Mouse (Mus musculus): Measurements from ENCODE around the gene Hspb9. TPM values are rescaled to one million over a fixed set of nuclear protein-coding genes. Genes with fewer than 3 reads are reported as not detected.

The Hspb9 gene
- total RNA-seq, 4 experiments from 2014 or later, result 0.37 TPM; not detected in 3

DNA sequence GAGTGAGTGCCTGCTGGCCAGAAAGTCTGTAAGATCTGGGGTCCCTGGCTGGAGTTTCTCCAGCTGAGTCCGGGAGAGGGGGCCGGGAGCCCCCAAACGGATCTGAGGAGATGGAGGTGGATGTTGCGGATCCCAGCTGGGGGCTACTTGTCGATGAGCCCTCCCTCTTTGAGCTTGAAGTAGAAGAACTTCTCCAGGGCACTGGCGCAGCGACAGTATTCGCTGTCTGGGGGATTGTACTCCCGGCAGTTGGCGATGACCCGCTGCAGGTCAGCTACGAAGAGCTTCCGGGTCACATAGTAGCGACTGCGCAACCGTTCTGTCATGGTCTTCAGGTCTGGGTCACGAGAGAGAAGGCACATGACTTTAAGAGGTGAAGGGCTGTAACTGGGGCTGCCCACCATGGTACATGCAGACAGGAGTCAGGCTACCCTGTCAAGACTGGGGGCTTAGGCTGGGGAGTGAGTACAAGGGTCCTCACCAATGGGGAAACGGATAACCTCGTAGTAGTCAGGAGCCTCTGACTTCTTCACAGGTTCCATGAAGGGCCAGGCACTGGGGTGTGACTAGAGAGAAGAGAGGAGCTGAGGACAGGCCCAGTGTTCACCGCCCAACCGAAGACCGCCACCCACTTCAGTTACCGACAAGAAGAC is 8.4 kb upstream of the Hspb9 start:
- no peak for DNase-seq (ENCODE audit: low spot score)

DNA sequence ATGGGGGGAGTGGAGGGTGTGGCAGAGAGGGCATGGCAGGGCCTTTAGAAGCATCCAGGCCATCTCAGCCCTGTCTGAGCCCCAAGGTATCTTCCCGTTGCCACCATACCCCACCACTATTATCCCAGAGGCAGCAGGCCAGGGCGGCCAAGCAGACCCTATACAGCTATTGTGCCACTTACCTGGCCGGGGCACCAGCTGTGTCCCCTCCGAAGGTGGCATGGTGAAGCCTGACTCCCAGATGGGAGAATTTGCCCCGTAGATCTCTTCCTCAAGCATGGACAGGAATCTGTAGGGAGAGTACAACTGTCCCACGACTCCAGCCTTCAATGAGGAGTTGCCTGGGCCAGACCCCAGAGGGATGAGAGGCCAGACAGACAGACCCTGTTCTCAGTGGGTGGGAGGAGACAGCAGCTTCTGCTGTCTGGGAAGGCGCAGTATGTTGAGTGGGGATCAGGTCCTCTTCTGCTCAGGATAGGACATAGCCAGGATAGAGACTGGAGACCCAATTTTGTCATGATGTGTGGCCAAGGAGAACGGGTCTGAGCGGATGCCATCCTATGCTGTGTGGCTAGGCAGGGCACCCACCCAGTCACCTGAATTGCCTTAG is 4.3 kb upstream of the Hspb9 start:
- DNase-seq (ENCODE audit: low spot score), result no peak

DNA sequence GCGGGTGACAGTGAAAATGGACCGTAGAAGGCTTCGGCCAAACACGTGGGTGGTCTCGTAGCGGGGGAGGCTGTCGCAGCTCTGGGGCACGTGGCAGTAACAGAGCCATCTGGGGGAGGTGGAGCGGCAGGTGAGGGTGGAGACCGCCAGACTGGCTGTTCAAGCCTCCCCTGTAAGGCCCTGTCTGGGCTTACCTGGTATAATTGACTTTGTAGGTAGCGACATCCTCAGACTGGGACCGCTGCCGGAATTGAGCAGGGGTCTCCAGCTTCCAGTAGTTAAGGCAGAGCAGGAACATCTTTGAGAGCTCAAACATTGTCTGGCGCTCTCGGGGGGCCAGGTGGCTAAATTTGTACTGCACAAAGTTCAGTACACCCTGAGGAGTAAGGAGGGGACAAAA is 3.1 kb upstream of the Hspb9 start:
- no peak for DNase-seq (ENCODE audit: low spot score)

DNA sequence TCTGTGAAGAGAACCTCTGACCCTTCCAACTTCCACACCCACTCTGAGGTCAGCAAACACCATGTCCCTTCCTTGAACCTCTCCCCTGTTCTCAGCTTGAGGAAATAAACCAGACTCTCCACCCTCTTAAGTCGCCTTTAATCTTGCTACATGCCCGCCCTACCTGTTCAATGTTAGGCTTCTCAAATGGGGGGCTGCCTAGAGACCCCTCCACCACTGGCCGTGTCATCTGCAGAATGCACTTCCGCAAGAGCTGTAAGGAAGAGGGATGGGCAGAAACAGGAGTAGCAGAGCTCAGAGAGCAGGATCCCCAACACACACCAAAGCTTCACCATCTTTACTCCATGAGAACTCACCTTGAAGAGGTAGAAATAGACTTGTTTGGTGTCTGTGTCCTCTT is 2.7 kb upstream of the Hspb9 start:
- DNase-seq (ENCODE audit: low spot score), result no peak

DNA sequence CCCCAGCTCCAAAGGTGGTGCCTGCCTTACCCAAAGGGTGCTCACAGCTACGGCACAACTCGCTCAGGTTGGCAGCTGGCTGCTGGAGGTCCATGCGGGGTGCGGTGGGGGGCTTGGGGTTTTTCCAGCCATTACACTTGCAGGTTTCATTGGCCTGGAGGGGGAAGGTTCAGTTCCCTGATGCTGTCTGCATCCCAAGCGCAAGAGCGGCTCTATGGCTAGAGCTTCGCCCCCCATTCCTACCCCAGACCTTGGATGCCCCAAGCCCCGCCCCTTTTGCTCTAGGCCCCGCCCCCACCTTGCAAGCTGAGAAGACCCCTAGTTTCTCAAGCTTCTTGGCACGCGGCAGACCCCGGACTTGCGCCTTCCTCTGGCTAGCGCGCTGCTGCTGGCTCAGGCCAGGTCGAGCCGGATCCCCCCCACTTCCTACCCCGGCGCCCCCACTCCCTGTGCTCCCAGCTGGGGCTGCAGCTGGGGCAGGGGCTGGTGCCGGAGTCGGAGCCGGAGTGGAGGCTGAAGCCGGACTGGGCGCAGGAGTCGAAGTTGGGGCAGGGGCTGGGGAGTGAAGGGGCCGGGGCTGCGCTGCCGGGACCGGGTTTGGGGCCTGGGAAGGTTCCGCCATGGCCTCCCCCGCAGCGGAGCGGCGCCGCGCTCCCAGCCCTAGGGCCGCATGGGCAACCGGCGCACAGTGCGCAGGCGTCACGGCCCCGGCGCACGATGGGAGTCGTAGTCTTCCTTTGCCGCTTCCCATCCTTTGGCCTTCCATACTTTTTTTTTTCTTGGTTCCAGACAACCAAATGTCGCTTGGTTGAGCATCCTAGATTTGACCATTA is 1.7 kb upstream of the Hspb9 start, which contains the start of gene Kat2a:
Gene Kat2a (minus strand): TSS at position 683 of the 833 bp plus-strand sequence.
- DNase-seq (ENCODE audit: low spot score), result peak; percentile 82

DNA sequence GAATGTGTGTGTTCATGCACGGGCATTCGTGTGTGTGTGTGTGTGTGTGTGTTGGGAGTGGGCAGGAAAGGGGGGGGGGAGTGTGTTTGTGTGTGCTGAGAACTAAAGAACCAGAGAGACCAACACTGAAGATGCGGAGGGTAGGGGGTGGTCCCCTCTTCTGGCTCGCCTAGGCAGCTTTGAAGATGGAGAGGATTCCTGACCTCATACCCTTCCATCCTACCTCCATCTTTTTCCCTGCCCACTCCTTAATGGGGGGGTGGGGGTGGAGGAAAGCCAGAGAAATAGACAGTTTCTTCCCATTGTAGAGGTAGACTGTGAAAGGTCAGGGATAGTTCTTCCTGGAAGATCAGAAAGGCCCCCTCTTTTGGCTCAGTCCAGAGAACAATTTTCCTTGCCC is 476 bp upstream of the Hspb9 start:
- DNase-seq (ENCODE audit: low spot score), result no peak

DNA sequence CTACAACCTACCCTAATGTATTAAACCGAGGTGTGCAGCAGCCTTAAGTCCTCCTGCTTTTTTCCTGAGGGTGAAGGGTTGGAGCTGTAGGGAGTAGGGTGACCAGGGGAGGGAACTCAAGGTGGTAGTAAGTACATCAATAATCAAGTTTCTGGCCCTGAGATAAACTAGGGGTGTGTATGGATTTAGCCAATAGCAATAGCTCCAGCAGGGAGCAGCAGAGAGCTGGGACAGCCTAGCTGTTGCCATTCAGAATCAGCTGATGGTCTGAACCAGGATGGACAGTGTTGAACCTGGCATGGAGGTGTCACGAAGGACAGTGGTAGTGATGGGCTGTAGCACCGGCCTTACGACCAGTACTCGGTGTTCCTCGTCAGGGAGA is 875 bp downstream of the Hspb9 start:
- peak; percentile 86 for DNase-seq (ENCODE audit: low spot score)

DNA sequence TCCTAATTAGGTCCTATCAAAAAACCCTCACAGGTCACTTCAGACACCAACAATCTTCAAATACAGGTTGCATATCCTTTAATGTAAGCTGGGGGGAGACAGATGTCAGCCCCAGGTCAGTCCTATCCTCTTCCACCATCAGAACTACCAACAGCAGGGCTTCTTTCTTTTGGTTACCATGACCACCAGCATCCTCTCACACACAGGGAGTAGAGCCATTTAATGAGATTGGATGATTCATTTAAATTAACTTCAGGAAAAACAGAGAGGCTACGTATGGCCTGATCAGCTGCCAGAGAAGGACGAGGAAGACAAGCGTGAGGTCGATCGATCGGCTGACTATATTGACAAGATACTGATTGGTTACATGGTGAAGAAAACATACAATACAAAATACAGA is 1.3 kb downstream of the Hspb9 start:
- no peak for DNase-seq (ENCODE audit: low spot score)

DNA sequence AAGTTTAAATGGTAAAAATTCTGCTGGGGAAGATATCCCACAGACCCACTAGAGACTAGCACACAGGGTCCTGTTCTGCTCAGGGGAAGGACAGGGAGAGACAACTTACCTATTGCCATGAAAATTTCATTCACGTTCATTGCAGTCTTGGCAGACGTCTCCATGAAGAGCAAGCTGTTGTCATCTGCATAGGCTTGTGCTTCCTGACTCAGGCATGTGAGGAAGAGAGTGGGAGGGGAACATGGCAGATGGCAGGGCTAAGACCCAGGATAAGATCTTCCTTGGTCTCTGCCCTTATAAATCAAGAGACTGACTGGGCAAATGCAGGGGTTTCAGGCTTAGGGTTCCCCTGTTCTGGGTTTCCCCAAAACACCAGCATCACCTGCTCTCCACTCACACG is 3.0 kb downstream of the Hspb9 start:
- DNase-seq (ENCODE audit: low spot score), result no peak

DNA sequence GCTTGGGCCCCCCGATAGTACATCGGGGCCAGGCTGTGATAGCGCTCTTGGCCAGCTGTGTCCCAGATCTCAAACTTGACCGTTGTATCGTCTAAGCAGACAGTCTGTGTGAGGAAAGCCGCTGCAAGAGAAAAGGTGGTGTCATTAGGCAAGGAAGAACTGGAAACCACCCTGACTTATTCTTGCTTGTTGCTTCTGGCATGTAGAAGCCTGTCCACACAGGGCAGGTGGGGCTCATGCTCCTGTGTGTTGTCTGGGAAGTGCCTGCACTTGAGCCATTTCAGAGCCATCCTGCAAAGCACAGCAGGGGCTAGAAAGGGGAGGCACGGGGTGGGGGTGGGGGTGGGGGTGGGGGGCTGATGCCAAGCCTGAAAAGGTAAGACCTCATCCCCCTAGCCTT is 4.8 kb downstream of the Hspb9 start:
- no peak for DNase-seq (ENCODE audit: low spot score)

DNA sequence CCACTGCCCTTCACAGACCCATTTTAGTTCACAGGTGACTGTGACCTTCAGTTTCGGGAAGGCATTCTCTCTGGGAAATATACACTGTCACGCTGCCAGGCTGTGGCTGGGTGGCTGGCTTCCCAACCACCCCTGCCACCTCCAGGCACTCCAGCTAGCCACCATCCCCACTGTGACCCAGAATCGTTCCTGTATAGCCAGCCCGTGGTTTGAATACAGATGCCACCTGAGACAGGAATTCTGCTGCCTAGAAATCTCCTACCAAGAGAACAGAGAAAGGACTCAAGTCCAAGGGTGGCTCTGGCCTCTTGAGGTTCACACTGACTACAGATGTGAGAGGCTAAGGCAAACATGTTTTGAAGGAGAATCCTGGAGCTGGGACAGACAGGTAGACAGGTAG is 5.2 kb downstream of the Hspb9 start:
- no peak for DNase-seq (ENCODE audit: low spot score)

DNA sequence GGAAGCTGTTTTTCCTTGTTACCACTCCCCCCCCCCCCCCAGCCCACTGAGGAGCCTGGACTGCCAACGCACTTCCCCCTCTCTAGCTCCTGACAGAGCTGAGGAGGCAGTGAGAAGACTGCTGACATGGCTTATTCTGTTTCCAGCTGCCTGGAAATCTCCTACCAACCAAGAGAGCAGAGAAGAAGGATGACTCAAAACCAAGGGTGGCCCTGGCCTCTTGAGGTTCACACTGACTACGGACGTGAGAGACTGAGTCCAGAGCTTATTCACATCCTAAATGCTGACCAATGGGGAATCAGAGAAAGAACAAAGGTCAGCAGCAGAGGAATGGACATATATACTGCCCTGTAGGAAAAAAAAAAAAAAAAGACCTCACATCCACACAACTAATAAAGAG is 5.7 kb downstream of the Hspb9 start:
- no peak for DNase-seq (ENCODE audit: low spot score)

DNA sequence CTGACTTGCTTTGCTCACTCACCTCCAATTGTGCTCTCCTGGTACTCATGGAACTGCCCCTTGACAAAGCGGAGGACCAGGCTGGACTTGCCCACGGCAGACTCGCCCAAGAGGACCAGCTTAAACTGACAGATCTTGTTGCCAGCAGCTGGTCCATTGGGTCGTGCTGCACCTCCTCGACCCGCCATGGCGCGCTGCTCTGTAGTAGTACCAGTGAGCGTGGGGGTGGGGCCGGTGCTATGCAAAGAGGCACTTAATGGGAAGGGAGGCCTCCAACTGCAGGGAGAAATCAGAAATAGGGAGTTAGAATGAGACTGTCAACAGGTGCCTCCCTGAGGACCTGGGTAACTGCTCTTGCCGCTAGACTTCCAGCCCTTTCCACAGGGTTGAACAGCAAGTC is 6.2 kb downstream of the Hspb9 start:
- DNase-seq (ENCODE audit: low spot score), result no peak

DNA sequence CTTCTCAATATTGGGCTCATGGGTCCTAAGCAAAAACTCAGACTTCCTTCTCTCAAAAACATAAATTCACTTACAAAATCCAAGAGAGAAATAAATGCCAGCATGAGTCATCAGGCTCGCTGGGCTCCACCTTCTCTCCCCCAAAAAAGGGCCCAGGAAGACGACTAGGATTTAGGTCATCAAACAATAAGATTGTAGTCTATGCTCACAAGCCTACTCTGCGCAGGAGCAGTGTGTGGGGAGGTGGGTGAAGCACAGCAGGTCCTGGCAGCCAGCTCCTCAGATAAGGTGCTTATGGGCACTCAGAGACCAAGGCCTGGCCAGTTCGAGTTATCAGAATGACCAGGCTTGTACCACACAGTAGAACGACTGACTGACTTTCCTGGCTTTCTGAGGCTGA is 6.7 kb downstream of the Hspb9 start:
- peak; percentile 47 for DNase-seq (ENCODE audit: low spot score)

DNA sequence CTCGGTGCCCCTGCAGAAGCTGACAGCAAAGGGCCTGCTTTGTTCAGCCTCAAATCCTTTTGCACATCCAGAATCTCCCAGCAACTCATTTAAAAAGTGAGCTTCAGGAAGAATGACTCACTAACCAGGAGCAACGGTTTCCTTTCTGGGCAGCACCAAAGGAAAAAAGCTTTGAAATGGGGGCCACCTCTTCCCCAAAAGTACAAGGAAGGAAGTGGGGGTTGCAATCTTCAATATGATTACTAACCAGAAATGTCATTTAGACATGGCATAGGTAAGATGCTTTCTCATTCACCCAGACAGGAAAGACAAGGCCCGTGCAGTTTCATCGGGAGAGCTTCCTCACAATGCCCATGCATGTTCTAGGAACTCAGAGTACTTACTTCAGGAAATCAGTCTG is 7.6 kb downstream of the Hspb9 start:
- peak; percentile 72 for DNase-seq (ENCODE audit: low spot score)

DNA sequence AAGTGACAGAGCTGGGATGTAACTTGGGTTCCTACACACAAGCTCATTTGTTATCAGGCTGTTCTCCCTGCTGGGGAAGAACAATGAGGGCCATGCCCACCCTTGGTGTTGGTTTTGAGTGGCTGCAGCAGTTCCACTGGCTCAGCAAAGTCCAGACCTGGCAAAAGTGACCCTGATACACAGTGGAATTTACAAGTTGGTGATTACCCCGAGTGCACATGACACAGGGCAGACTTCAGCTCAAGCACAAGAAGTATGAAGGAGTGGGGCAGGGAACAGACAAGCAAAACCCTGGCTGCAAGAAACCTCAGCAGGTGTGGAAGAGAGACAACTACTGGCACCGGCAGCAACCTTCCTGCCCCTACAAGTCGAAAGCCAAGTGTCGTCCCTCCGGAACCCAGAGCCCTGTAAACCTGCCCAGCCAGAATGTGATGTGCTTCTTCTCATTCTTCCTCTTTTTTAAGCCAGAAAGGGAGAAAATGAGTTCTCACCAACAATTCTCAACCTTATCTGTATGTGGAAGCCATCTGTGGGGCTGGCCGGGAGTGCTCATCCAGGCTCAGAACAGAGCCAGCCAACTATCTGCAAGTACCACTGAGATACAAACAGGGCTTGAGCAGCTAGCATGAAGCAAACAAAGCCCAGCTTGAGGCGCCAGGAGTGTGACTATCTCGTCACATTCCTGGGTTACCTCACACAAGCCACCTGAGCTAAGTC is 8.3 kb downstream of the Hspb9 start:
- no peak for DNase-seq (ENCODE audit: low spot score)

DNA sequence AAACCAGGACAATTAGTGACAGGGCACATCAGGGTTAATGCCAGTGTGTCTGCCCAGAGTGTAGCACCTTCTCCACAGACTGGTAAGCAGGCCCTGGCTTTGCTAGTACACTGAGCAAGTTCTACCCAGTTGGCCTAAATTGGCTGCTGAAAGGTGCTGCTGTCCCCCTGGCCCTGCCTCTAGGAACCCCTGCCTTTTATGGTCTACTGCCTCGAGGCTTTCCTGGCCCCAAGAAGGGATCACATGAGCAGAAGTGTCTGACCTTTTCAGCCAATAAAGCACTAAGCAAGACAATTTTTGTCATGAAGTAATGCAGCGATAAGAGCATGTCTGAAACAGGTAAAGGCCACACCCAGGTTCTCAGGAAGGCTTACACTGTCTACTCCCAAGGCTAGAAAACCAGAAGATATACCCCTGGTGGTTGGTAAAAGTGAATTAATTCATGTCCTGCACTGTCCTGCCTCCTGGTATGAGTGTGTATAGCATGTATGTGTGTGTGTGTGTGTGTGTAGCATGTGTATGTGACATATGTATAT is 8.9 kb downstream of the Hspb9 start:
- no peak for DNase-seq (ENCODE audit: low spot score)

DNA sequence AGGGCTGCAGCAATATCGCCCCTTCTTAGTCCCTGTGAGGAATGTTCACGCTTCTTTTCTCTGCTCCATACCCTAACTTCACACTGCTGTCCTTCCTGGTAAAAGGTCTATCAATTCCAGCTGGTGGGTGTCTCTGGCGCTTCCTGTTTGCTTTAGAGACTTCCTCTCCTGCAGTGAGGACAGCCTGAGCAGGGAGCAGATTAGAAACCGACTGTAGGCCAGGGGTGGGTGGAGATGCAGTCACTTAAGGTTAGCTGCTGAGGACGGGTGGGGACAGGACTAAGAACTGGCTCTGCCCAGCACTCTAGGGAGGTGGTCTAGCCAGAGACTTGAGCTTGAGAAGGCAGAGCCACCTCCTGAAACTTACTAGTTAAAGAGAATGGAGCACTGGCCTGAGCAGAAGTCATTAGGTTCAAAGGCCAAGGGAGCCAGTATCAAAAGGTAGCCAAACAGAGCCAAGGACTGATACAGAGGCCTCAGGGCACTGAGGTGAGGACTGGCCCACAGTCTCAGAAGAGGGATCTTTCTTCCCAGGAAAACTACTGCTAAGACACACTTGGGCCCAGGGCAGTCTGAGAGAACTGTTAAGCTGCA is 11.4 kb downstream of the Hspb9 start:
- peak; percentile 69 for DNase-seq (ENCODE audit: low spot score)

DNA sequence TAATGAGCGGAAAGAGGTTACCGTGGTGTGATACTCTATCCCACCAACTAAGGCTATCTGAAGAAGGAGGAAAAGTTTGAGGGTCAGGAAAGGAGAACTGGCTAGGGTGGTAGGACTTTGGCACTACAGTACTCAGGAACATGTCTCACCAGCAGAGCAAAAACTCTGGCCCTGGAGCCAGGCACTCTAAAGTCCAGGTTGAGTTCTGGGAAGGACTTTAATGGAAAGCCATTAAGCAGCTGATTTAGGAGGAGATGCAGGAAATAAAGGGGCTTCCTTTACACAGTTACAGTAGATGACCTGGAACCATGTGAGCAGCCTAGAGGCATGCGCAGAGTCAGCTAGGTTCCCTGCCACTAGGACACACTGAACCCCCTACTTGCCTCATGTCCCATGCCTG is 13.6 kb downstream of the Hspb9 start:
- no peak for DNase-seq (ENCODE audit: low spot score)

DNA sequence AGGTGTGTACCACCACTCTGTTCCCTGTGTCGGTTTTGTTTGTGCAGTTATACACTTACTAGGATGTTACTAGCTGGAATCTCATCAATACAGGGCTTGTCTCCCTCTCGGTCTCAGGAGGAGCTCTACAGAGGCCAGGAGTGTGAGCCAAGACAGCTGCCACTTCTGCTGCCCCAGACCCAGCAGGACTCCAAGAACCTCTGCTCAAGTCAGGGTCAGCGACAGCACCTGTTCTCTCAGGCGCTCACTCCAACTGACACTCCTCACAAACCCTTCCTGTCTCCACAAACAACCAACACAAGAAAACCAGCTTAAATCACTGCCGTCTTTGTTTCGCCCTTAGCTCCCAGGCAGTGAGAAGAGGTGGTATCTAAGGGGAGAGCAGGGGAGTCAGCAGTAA is 15.0 kb downstream of the Hspb9 start:
- no peak for DNase-seq (ENCODE audit: low spot score)

DNA sequence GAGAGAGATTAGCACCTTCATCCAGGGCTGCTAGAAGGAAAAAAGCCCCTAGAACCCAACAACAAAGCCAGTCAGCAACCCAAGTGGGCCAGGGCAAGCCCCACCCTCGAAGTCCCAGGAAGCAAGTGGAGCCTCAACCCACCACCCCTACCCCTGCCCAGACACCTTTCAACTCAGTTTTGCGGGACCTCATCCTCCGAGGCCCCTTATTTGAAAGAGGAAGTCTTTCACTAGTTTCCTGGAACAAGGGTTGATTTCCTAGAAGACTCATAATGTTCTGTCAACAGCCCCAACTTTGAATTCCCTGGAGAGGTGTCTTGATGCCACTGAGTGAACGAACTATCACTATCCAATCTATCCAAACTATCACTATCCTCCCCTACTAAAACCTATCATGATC is 16.3 kb downstream of the Hspb9 start:
- no peak for DNase-seq (ENCODE audit: low spot score)
